Mouse (Mus musculus) T-helper 17 cell (primary cell): ENCODE measurements at regions not wholly inside any gene's neighbourhood (a gene's known extent, or its start where the extent isn't known, plus 50 kb on each side); places are given as distances from the start of the nearest gene placed in this dataset.

Experiments
- in situ Hi-C, 2 experiments: fragments of 300-600 bp; cut with MboI, MseI; formaldehyde crosslinking; loops; 1 replicate in 1 of 2; 2 replicates in 1 of 2; pipeline ENCODE4 v1.15.1; 2025; ENCODE audit warnings: high pct_unique_total_duplicates in 2 of 2

DNA sequence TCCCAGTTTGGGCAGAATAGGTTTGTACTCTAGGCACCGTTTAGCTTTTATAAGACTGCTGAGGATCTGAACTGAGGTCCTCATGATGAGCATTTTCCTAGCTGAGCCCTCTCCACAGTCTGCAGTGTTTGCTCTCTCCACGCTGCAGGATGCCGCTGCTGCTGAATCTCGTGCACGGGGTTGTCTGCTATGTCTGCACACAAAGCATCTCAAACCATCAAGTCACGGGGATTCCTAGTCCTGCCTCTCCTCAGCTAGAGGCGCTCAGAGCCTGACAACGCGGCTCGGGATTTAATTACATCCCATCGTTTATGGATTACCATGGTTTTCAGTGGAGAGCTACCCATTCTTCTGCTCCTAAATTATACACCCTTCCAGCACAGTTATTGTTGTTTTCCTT is 175.6 kb downstream of the Rnf144b start:
- in situ Hi-C loops: loop anchor here in 1 of 2 experiments (10.0 kb wide), 1 partner anchor 973 kb away; no protein-coding TSS in a partner anchor

DNA sequence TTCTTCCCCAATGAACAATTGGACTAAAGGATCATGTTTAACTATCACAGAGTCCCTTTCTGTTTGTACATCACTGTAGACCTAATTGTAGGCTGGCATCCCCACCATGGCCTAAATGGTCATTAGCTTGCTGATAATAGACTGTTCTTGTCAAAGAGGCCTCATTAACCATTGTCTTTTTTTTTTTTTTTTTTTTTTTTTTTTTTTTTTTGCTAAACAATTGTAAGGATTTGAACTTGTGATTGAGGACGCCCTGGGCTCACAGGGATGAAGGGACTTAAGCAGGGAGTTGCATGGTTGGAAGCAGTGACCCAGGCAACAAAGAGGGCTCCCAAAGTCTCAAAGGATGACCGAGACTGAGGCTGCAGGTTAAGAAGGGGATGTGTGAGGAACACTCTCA is 178.0 kb downstream of the Rnf144b start:
- in situ Hi-C loops: no loop called here

DNA sequence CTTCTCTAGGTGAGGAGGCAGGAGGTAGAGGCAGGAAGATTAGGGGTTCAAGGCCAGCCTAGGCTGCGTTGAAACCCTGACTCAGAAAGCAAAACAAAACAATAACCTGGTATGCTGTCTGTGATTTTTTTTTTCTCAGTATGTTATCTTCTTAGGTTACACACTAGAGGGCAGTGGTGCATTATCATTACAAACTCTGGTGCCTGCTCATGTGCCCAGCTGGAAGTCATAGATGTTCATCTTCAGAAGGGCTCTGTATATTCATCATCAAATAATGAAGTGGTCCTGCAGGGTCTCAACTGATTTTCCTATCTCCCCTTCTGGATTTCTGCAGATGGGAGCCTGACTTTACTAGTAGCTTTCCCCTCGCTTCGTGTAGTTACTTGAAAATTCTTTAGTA is 178.6 kb downstream of the Rnf144b start:
- in situ Hi-C loops: no loop called here

DNA sequence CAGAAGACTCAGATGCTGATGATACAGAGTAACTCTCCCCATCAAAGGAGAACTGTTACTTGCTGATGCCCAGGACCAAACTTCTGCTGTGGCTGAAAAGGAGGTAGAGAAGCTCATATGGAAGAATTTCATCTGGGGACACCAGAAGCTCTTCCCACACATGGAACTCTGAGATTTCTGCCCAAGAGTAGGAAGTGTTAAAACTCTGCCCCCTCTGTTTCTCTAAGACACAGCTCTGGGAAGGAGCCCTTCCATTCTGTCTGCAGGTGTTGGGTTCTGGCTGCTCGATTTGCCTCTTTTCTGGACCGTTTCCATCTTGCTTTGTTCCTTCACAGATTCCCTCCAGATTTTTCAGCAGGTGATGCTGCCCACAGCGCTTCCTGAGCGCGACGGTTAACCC is 187.0 kb downstream of the Rnf144b start:
- in situ Hi-C loops: no loop called here

GRCm38 (mm10) chr13:47310751-47311202 is 188.3 kb downstream of the Rnf144b start:
- in situ Hi-C loops: no loop called here

- in situ Hi-C loops: no loop called here
Observed at GRCm38 (mm10) chr13:47319549-47319948, 197.1 kb downstream of the Rnf144b start.

DNA sequence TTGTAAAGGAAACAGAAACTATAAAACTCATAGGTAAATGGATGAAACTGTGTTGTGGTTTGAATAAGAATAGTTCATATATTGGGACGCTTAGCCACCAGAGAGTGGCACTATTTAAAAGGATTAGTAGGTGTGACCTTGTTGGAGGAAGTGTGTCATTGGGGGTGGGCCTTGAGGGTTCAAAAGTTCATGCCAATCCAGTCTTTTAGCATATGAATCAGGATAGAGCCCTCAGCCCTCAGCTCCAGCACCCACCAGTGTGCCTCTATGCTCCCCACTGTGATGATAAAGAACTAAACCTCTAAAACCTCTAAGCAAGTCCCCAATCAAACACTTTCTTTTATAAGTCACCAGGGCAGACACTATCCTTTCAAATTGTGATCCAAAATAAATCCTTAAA is 199.4 kb downstream of the Rnf144b start:
- in situ Hi-C loops: no loop called here

- in situ Hi-C loops: loop anchor here in 1 of 2 experiments (10.0 kb wide), 1 partner anchor 1109 kb away; no protein-coding TSS in a partner anchor
Observed at GRCm38 (mm10) chr13:47335996-47336684, 213.7 kb downstream of the Rnf144b start.

GRCm38 (mm10) chr13:47336865-47337441 is 214.5 kb downstream of the Rnf144b start:
- in situ Hi-C loops: loop anchor here in 1 of 2 experiments (10.0 kb wide), 1 partner anchor 1108 kb away; no protein-coding TSS in a partner anchor

GRCm38 (mm10) chr13:47339411-47339810 is 217.0 kb downstream of the Rnf144b start:
- in situ Hi-C loops: loop anchor here in 1 of 2 experiments (10.0 kb wide), 1 partner anchor 1105 kb away; no protein-coding TSS in a partner anchor

- in situ Hi-C loops: loop anchor here in 1 of 2 experiments (10.0 kb wide), 1 partner anchor 1002 kb away; no protein-coding TSS in a partner anchor
Observed at GRCm38 (mm10) chr13:47342361-47342760, 219.9 kb downstream of the Rnf144b start.

DNA sequence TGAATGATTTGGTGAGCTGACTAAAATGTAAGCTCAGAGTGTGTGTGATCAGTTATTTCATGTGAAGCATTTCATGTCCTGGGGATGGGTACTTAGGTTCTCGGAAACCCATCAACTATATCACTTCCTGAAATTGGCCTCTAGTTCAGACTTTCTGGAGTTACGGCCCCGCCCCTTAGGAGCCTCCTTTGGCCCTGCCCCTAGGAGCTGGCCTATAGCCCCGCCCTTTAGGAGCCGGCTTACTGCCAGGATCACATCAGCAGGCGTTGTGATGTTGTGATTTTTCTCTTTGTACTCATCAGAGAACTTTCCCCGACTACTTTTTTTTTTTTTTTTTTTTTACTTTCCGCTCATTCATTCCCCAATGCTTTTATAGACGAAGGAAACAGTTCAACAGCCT is 223.1 kb downstream of the Rnf144b start:
- in situ Hi-C loops: loop anchor here in 1 of 2 experiments (10.0 kb wide), 1 partner anchor 999 kb away; no protein-coding TSS in a partner anchor

- in situ Hi-C loops: loop anchor here in 1 of 2 experiments (10.0 kb wide), 1 partner anchor 997 kb away; no protein-coding TSS in a partner anchor
Observed at GRCm38 (mm10) chr13:47347835-47348234, 225.4 kb downstream of the Rnf144b start.

GRCm38 (mm10) chr13:47348517-47349145 is 226.2 kb downstream of the Rnf144b start:
- in situ Hi-C loops: loop anchor here in 1 of 2 experiments (10.0 kb wide), 1 partner anchor 996 kb away; no protein-coding TSS in a partner anchor

GRCm38 (mm10) chr13:47354446-47354845 is 232.0 kb downstream of the Rnf144b start:
- in situ Hi-C loops: no loop called here

GRCm38 (mm10) chr13:47355169-47355568 is 232.7 kb downstream of the Rnf144b start:
- in situ Hi-C loops: no loop called here

DNA sequence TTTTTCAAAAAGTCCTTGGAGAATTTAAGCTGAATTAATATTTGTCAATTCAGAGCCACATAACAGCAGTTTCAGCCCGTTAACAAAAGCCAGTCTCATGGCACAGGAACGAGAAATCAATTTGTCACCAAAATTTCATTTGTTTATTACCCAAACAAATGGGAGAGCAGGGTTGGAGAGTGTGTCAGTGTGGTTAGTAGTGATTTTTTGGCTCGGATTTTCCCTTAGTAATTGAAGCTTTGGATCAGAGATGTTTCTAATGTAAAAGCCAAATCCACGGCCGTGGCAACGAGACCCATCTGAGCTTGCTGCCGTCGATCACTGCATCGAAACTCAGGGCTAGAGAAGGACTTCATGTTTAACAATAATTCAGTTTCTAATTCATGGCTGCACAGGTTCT is 236.5 kb downstream of the Rnf144b start:
- in situ Hi-C loops: no loop called here

- in situ Hi-C loops: no loop called here
Observed at GRCm38 (mm10) chr13:47365776-47366175, 243.3 kb downstream of the Rnf144b start.

DNA sequence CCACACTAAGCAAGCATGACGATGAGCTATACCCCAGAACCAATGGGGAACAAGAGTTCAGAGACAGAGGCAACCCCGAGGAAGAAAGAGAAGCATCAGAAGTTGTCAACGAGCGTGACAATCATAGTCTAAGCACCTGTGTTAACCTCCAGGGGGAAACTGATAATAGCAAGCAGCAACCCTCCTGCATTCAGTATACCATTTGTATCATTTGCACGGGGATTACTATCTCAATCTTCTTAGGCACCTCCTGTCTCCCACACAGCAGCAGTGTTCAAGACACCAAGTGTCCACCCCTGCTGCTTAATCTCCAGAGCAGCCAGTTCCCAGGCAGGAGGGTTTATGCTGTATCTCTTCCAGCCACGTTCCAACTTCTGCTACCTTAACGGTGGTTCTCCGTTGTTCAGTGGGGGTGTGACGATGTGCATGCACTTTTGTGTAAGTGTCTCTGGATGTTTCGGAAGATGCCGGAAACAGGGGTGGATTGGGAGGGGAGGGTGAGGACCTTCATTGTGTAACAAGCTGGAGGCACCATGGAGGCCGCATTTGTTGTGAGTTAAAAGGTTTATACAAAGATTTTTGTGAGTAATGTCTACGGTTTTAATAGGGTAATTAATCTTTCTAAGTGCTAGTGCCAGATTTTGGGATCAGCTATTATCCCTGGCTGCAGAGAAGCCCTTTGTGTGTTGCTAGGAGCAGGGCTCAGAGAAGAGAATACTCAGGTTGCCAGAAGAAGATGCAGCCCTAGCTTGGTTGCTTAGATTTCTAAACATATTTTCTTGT is 245.8 kb downstream of the Rnf144b start:
- in situ Hi-C loops: no loop called here

GRCm38 (mm10) chr13:47374583-47374982 is 252.1 kb downstream of the Rnf144b start:
- in situ Hi-C loops: no loop called here

DNA sequence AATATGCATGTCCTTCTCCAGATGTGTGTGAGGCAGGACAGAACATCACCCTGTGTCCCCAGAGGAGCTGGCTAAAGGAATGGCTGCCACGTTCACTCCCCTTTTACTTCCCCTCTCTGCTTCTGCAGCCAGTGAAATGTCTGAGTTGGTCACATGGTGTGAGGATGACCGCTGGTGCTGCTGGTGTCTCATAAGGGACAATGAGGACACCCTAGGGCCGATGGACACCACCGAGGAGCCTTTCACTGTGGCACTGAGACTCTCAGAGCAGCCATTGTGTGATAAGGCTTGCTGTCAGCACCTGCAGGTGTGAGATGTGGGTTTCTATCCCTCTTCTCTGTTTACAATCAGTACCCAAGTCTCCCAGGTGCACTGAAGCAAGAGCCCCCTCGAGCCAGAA is 268.6 kb downstream of the Rnf144b start:
- in situ Hi-C loops: no loop called here
